Mouse (Mus musculus) thymus, postnatal 36 days (tissue): ENCODE measurements around the gene Szrd1.

ENCODE experiments used
- DNase-seq, 2 experiments: peaks; one replicate each; pipeline ENCODE4 v3.0.0; 2022; ENCODE audit warnings: mixed read lengths in 2 of 2

The Szrd1 gene

GRCm38 (mm10) chr4:141066709-141067515 is 72.7 kb downstream of the Szrd1 start:
- DNase-seq, result no peak

DNA sequence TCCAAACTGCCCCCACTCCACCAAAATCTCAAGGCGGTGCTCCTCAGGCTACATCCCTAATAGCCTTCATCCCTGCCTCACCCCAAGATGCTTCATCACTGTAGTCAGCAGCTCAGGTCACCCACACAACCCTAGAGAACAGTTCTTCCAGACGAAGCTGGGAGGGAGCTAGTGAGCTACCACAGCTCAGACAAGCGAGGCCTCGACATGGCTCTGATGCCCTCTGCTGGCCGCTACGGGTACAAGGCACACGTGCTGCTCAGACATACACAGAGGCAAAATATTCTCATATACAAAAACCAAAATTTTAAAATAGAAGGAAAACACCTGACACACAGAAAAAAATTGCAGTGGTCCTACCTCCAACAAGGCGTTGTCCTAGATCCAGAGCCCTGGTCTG is 74.5 kb downstream of the Szrd1 start:
- peak; percentile 82 to 84 for DNase-seq

GRCm38 (mm10) chr4:141064104-141064659 is 75.4 kb downstream of the Szrd1 start:
- no peak for DNase-seq
